Mouse (Mus musculus): Measurements from ENCODE around the gene Stk10. TPM values are rescaled to one million over a fixed set of nuclear protein-coding genes. Genes with fewer than 3 reads are reported as not detected.

Gene Stk10
- polyA plus RNA-seq, 1 experiment from 2014 or later = 1.6 TPM

DNA sequence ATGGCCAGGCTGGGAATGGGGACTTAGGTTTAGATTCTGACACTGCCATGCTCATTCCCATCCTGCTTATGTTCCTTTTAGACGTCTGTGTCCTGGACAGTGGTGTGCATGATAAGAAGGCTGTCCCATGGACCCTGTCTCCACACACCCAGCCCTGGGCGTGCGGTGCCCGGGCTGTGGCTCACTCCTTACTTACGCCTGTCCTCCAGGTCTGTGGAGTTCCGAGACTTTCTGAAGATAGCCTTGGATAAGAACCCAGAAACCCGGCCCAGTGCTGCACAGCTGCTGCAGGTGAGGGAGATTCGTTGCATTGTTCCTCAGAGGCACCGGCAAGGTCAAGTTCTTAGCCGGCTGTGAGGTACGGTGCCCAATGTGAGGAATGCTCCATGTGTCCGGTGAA, 56.1 kb downstream of the Stk10 start:
- no peaks in the 10 kb centered on the region for H3K9me3 ChIP-seq (replicated peaks; ENCODE audit: control insufficient read depth, low read length)
- no peak overlapping the region for H3K4me2 ChIP-seq
- H3K4me3 ChIP-seq (ENCODE audit: low read depth, low read length) = no peak overlapping the region
- H3K27me3 ChIP-seq (ENCODE audit: control insufficient read depth, insufficient read depth, low read length) = no peaks in the 10 kb centered on the region
- H3K27ac ChIP-seq (ENCODE audit: low read depth, low read length) = no peak overlapping the region
- no peaks in the 10 kb centered on the region for H3K36me3 ChIP-seq (ENCODE audit: control insufficient read depth, insufficient read depth, low read length)
- H3K9ac ChIP-seq (ENCODE audit: low read depth, low read length) = no peak overlapping the region
- no peak for ATAC-seq (replicated peaks; ENCODE audit: insufficient number of reproducible peaks, low FRiP score, low TSS enrichment)
- 85% methylated on average over 12 of the region's 12 CpGs for WGBS (ENCODE audit: insufficient replicate concordance)
- peaks cover 6% of the 10 kb centered on the region; the same call in 1 of the 2 replicates for H3K4me1 ChIP-seq (ENCODE audit: control insufficient read depth, insufficient read depth, low read length)

GRCm38 (mm10) chr11:32589791-32590190, 56.7 kb downstream of the Stk10 start:
- H3K27ac ChIP-seq (ENCODE audit: low read depth, low read length) = no peak overlapping the region
- WGBS (ENCODE audit: insufficient replicate concordance) = 85% methylated on average over 8 of the region's 8 CpGs
- no peaks in the 10 kb centered on the region for H3K27me3 ChIP-seq (ENCODE audit: control insufficient read depth, insufficient read depth, low read length)
- no peak overlapping the region for H3K4me3 ChIP-seq (ENCODE audit: low read depth, low read length)
- H3K4me1 ChIP-seq (ENCODE audit: control insufficient read depth, insufficient read depth, low read length) = peaks cover 6% of the 10 kb centered on the region; the same call in 1 of the 2 replicates
- H3K4me2 ChIP-seq = no peak overlapping the region
- no peak overlapping the region for H3K9ac ChIP-seq (ENCODE audit: low read depth, low read length)
- H3K9me3 ChIP-seq (replicated peaks; ENCODE audit: control insufficient read depth, low read length) = no peaks in the 10 kb centered on the region
- no peak for ATAC-seq (replicated peaks; ENCODE audit: insufficient number of reproducible peaks, low FRiP score, low TSS enrichment)
- no peaks in the 10 kb centered on the region for H3K36me3 ChIP-seq (ENCODE audit: control insufficient read depth, insufficient read depth, low read length)

GRCm38 (mm10) chr11:32590205-32590604, 57.1 kb downstream of the Stk10 start:
- 82% methylated on average over 6 of the region's 6 CpGs for WGBS (ENCODE audit: insufficient replicate concordance)
- H3K27me3 ChIP-seq (ENCODE audit: control insufficient read depth, insufficient read depth, low read length) = no peaks in the 10 kb centered on the region
- no peak overlapping the region for H3K4me2 ChIP-seq
- no peak overlapping the region for H3K9ac ChIP-seq (ENCODE audit: low read depth, low read length)
- H3K27ac ChIP-seq (ENCODE audit: low read depth, low read length) = no peak overlapping the region
- H3K9me3 ChIP-seq (replicated peaks; ENCODE audit: control insufficient read depth, low read length) = no peaks in the 10 kb centered on the region
- no peak for ATAC-seq (replicated peaks; ENCODE audit: insufficient number of reproducible peaks, low FRiP score, low TSS enrichment)
- no peaks in the 10 kb centered on the region for H3K36me3 ChIP-seq (ENCODE audit: control insufficient read depth, insufficient read depth, low read length)
- H3K4me3 ChIP-seq (ENCODE audit: low read depth, low read length) = no peak overlapping the region
- H3K4me1 ChIP-seq (ENCODE audit: control insufficient read depth, insufficient read depth, low read length) = peaks cover 6% of the 10 kb centered on the region; the same call in 1 of the 2 replicates

DNA sequence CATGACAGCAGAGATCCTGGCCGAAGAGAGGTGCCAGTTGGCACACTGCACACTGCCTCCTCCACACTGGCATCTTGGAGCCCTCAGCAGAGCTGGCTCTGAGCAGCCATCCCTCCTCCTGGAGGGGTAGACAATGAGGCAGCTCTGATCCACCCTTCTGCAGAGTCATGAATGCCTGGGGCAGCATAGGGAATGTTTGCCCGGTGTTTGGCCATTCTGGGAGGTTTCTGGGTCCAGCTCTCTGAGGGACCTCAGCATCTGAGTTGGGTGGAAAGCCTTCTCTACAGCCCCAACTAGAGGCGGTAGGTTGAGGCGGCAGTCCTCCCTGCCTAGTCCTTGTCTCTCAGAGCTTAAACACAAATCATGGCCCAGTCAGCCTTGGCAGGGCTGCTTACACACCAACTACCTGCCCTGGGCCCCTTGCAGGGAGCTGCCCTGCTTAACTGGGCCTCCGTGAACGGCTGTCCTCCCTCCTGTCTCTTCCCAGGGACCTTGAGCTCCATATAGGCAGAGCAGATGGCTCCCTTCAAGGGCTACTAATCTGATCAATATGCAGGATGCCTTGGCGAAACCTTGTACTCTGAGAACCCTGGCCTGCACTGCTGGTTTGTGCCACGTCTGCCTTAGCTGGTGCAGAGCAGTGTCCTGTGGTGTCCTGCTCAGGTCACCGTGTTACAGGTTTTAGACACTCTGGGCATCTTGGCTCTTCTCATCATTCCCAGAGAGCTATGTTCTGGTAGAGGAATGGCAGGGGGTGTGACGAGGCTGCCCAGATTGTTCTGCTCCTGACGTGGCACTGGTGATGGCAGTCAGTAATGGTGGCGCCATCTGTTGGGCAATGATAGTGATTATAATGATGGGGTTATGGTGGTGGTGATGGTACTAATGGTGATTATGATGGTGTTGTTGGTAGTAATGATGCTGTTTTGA, 59.1 kb downstream of the Stk10 start:
- Histone ChIP-seq H3K9me3 (replicated peaks; ENCODE audit: control insufficient read depth, low read length) (no peaks in the 10 kb centered on the region), H3K4me3 (ENCODE audit: low read depth, low read length) (no peak overlapping the region), H3K27ac (ENCODE audit: low read depth, low read length) (no peak overlapping the region), H3K27me3 (ENCODE audit: control insufficient read depth, insufficient read depth, low read length) (no peaks in the 10 kb centered on the region), H3K4me1 (ENCODE audit: control insufficient read depth, insufficient read depth, low read length) (peaks cover 6% of the 10 kb centered on the region; the same call in 1 of the 2 replicates), H3K4me2 (no peak overlapping the region), H3K9ac (ENCODE audit: low read depth, low read length) (no peak overlapping the region), H3K36me3 (ENCODE audit: control insufficient read depth, insufficient read depth, low read length) (no peaks in the 10 kb centered on the region)
- no peak for ATAC-seq (replicated peaks; ENCODE audit: insufficient number of reproducible peaks, low FRiP score, low TSS enrichment)
- WGBS (ENCODE audit: insufficient replicate concordance) = 67% methylated on average over 12 of the region's 12 CpGs

- no peak overlapping the region for H3K9ac ChIP-seq (ENCODE audit: low read depth, low read length)
- no peaks in the 10 kb centered on the region for H3K27me3 ChIP-seq (ENCODE audit: control insufficient read depth, insufficient read depth, low read length)
- H3K4me2 ChIP-seq = no peak overlapping the region
- no peak for ATAC-seq (replicated peaks; ENCODE audit: insufficient number of reproducible peaks, low FRiP score, low TSS enrichment)
- 66% methylated on average over 7 of the region's 7 CpGs for WGBS (ENCODE audit: insufficient replicate concordance)
- H3K36me3 ChIP-seq (ENCODE audit: control insufficient read depth, insufficient read depth, low read length) = no peaks in the 10 kb centered on the region
- H3K4me1 ChIP-seq (ENCODE audit: control insufficient read depth, insufficient read depth, low read length) = peaks cover 2% of the 10 kb centered on the region; the same call in 1 of the 2 replicates
- no peak overlapping the region for H3K27ac ChIP-seq (ENCODE audit: low read depth, low read length)
- H3K9me3 ChIP-seq (replicated peaks; ENCODE audit: control insufficient read depth, low read length) = no peaks in the 10 kb centered on the region
- no peak overlapping the region for H3K4me3 ChIP-seq (ENCODE audit: low read depth, low read length)
Observed at GRCm38 (mm10) chr11:32593081-32593480, 60.0 kb downstream of the Stk10 start.

GRCm38 (mm10) chr11:32594122-32594521, 61.0 kb downstream of the Stk10 start:
- no peak overlapping the region for H3K9ac ChIP-seq (ENCODE audit: low read depth, low read length)

DNA sequence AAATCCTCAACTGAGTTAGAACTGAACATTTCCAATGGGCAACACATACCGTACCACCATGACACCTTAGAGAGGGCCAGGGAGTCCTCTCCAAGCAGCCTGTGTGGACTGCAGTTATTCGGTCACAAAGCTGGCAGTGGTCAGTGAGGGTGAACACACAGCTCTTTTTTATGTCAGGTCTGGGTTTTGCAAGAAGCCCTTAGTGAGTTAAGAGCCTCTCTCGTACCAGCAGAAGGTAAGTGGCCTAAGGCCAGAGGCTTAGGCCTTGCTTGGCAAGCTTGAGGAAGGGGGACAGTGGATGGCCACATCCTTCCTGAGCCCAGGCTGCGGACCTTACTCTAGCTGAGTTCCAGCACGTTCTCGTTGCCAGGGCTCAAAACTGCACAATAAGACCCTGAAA, 67.3 kb downstream of the Stk10 start:
- H3K36me3 ChIP-seq (ENCODE audit: control insufficient read depth, insufficient read depth, low read length) = no peaks in the 10 kb centered on the region
- no peaks in the 10 kb centered on the region for H3K27me3 ChIP-seq (ENCODE audit: control insufficient read depth, insufficient read depth, low read length)
- H3K4me1 ChIP-seq (ENCODE audit: control insufficient read depth, insufficient read depth, low read length) = peaks cover 15% of the 10 kb centered on the region
- ATAC-seq (replicated peaks; ENCODE audit: insufficient number of reproducible peaks, low FRiP score, low TSS enrichment) = no peak
- H3K4me3 ChIP-seq (ENCODE audit: low read depth, low read length) = no peak overlapping the region
- WGBS (ENCODE audit: insufficient replicate concordance) = 90% methylated on average over 6 of the region's 6 CpGs
- H3K27ac ChIP-seq (ENCODE audit: low read depth, low read length) = no peak overlapping the region
- H3K4me2 ChIP-seq = no peak overlapping the region
- no peaks in the 10 kb centered on the region for H3K9me3 ChIP-seq (replicated peaks; ENCODE audit: control insufficient read depth, low read length)
- H3K9ac ChIP-seq (ENCODE audit: low read depth, low read length) = no peak overlapping the region

More at GRCm38 (mm10) chr11:32594122-32594521, 61.0 kb downstream of the Stk10 start:
- Histone ChIP-seq H3K27ac (ENCODE audit: low read depth, low read length) (no peak overlapping the region), H3K36me3 (ENCODE audit: control insufficient read depth, insufficient read depth, low read length) (no peaks in the 10 kb centered on the region), H3K4me1 (ENCODE audit: control insufficient read depth, insufficient read depth, low read length) (no peaks in the 10 kb centered on the region), H3K4me2 (no peak overlapping the region), H3K27me3 (ENCODE audit: control insufficient read depth, insufficient read depth, low read length) (no peaks in the 10 kb centered on the region), H3K9me3 (replicated peaks; ENCODE audit: control insufficient read depth, low read length) (no peaks in the 10 kb centered on the region), H3K4me3 (ENCODE audit: low read depth, low read length) (no peak overlapping the region)
- no peak for ATAC-seq (replicated peaks; ENCODE audit: insufficient number of reproducible peaks, low FRiP score, low TSS enrichment)
- 88% methylated on average over 4 of the region's 4 CpGs for WGBS (ENCODE audit: insufficient replicate concordance)

- Histone ChIP-seq H3K27me3 (ENCODE audit: control insufficient read depth, insufficient read depth, low read length) (no peaks in the 10 kb centered on the region), H3K4me3 (ENCODE audit: low read depth, low read length) (no peak overlapping the region), H3K4me1 (ENCODE audit: control insufficient read depth, insufficient read depth, low read length) (peaks cover 18% of the 10 kb centered on the region), H3K27ac (ENCODE audit: low read depth, low read length) (no peak overlapping the region), H3K9ac (ENCODE audit: low read depth, low read length) (no peak overlapping the region), H3K36me3 (ENCODE audit: control insufficient read depth, insufficient read depth, low read length) (no peaks in the 10 kb centered on the region), H3K9me3 (replicated peaks; ENCODE audit: control insufficient read depth, low read length) (no peaks in the 10 kb centered on the region), H3K4me2 (peak overlapping the region; percentile 47)
- peak; percentile 53; the same call in 1 of the 2 replicates for ATAC-seq (replicated peaks; ENCODE audit: insufficient number of reproducible peaks, low FRiP score, low TSS enrichment)
- 32% methylated on average over 12 of the region's 12 CpGs for WGBS (ENCODE audit: insufficient replicate concordance)
Observed at GRCm38 (mm10) chr11:32601528-32602323, 68.6 kb downstream of the Stk10 start.
